Mouse (Mus musculus): ENCODE data around the gene Ang6. TPM values are rescaled to one million over a fixed set of nuclear protein-coding genes. Genes with fewer than 3 reads are reported as not detected.
"Not testable (repeated sequence)": the region's sequence is repeated elsewhere in the genome, so short reads cannot be mapped to it uniquely, and the experiment has no call there.

The Ang6 gene
- polyA plus RNA-seq, 1 experiment from 2014 or later = not detected

DNA sequence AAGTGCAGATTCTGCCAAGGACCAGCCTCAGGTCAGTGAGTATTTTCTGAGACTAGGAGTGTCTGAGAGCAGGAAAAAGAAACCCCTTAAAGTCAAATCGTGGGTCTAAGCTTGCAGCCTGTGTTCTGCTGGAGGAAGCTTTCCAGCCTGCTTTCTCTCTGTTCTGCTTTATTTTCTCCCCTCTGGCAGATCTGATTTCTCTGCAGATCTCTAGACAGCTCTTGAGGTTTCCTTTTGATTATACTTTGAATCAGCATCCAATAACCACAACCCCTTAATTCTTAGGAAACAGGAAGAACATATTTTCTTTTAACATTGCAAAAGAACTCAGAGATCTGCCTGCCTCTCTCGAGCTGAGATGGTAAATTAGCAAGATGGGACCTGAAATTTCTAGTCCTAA is 48.7 kb downstream of the Ang6 start:
- not testable (repeated sequence) for H3K4me1 ChIP-seq (replicated peaks); H3K27ac ChIP-seq; H3K9ac ChIP-seq; H3K27me3 ChIP-seq; H3K9me3 ChIP-seq; ATAC-seq (ENCODE audit: low FRiP score); H3K4me2 ChIP-seq; H3K36me3 ChIP-seq; H3K4me3 ChIP-seq
- 82% methylated on average over 2 of the region's 2 CpGs for WGBS

Other genes with a start within 250 kb of the Ang6 start
- not detected in 2 replicates for gene Gm8180, start 217.5 kb downstream of the Ang6 start, polyA plus RNA-seq (2015; fragmentation: Nextera tagmentation; extraction: Ambion mirVana)
- not detected in 2 replicates for gene Ear1, start 126.8 kb downstream of the Ang6 start, polyA plus RNA-seq (2015; fragmentation: Nextera tagmentation; extraction: Ambion mirVana)
- gene Ear10, start 78.7 kb downstream of the Ang6 start, polyA plus RNA-seq (2015; fragmentation: Nextera tagmentation; extraction: Ambion mirVana) = not detected in 2 replicates
- gene Gm8113, start 76.9 kb downstream of the Ang6 start, polyA plus RNA-seq (2015; fragmentation: Nextera tagmentation; extraction: Ambion mirVana) = 7.7 and 9.2 TPM in 2 replicates
- not detected in 2 replicates for gene Ang5, start 45.2 kb downstream of the Ang6 start, polyA plus RNA-seq (2015; fragmentation: Nextera tagmentation; extraction: Ambion mirVana)
- gene Ear2, start 100.4 kb upstream of the Ang6 start, polyA plus RNA-seq (2015; fragmentation: Nextera tagmentation; extraction: Ambion mirVana) = not detected in 2 replicates
- gene Gm3327, start 121.6 kb upstream of the Ang6 start, polyA plus RNA-seq (2015; fragmentation: Nextera tagmentation; extraction: Ambion mirVana) = not detected in 2 replicates
- gene Gm8212, start 195.4 kb upstream of the Ang6 start, polyA plus RNA-seq (2015; fragmentation: Nextera tagmentation; extraction: Ambion mirVana) = not detected in 2 replicates
- not detected in 2 replicates for gene 4930503E14Rik, start 211.0 kb upstream of the Ang6 start, polyA plus RNA-seq (2015; fragmentation: Nextera tagmentation; extraction: Ambion mirVana)